Mouse (Mus musculus): ENCODE data around the gene Gm20822. TPM values are rescaled to one million over a fixed set of nuclear protein-coding genes. Genes with fewer than 3 reads are reported as not detected.

Gene Gm20822
- not detected for polyA plus RNA-seq (2014; fragmentation: Illumina TruSeq; extraction: RNeasy Lipid Tissue Mini Kit (QIAGEN cat#74804); ENCODE audit: low read depth, low replicate concordance)

GRCm38 (mm10) chrY:15884671-15885070 is at the start of gene Gm20822:
Gm20822 (minus strand) TSS chrY:15884771.

All from sigmoid colon, adult 10 weeks (tissue).